Mouse (Mus musculus): ENCODE results near the gene Heg1. TPM values are rescaled to one million over a fixed set of nuclear protein-coding genes. Genes with fewer than 3 reads are reported as not detected.

Heg1 gene
- polyA plus RNA-seq, 1 experiment from 2014 or later, result 4.7 TPM

DNA sequence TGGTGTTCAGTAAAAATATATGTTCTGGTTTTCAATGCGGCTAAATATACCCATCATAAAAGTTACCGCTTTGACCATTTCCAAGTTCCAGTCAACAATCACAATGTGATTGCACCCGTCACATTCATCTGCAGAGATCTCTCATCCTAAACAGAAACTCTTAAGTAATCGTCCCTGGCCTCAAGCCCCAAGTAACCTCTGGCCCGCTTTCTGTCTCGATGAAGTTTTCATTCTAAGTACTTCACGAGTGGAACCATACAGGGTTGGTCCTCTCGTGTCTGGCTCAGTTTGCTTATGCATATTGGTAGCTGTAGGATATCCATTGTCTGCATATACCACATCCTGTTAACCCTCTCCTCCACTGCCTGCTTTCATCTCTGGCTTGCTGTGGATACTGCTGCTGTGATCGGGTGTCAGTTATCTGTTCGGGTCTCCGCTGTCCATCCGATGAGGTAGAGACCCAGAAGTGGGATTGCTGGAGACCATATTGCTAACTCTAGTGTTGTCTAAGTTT, 14.2 kb downstream of the Heg1 start:
- peak; percentile 10; the same call in 1 of the 2 replicates for ATAC-seq
- no peak overlapping the region for H3K4me3 ChIP-seq (ENCODE audit: low read depth, low read length)
- H3K9ac ChIP-seq (replicated peaks), result no peak overlapping the region
- no peaks in the 10 kb centered on the region for H3K9me3 ChIP-seq (ENCODE audit: low read length)
- peaks cover 16% of the 10 kb centered on the region for H3K4me1 ChIP-seq (ENCODE audit: insufficient read depth)
- no peak for DNase-seq
- no peaks in the 10 kb centered on the region; the same call in 1 of the 2 replicates for H3K36me3 ChIP-seq (replicated peaks; ENCODE audit: insufficient read depth, low read length)
- no peak overlapping the region for H3K4me2 ChIP-seq (ENCODE audit: low read depth, low read length)
- H3K27me3 ChIP-seq (ENCODE audit: insufficient read depth, low read length), result no peaks in the 10 kb centered on the region
- 56% methylated on average over 12 of the region's 12 CpGs for WGBS (ENCODE audit: insufficient replicate concordance)
- TF ChIP-seq CTCF (IDR thresholded peaks at IDR 0.05; ENCODE audit: low read depth) (no peak), EP300 (IDR thresholded peaks at IDR 0.05; ENCODE audit: low read depth) (no peak)
- no peak overlapping the region for H3K27ac ChIP-seq (ENCODE audit: low read depth)

DNA sequence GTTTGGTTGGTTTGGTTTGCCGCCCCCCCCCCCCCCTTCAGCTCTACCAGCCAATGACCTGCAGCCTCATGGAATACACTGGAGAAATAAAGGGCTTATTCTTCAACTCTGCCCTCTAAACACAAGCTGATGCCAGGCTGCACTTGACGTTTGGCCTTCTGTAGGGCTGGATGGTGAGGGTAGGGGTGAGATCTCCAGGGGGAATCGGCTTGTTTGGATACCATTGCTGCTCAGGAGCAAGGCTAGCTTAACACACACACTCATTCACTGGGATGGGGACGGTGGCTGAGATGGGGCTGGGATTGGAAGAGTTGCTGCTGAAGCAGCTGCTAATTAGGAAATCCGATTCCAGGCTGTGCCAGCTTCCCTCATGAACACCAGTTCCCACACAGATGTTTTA, 16.4 kb downstream of the Heg1 start:
- H3K4me2 ChIP-seq (ENCODE audit: low read depth, low read length), result no peak overlapping the region
- peaks cover 28% of the 10 kb centered on the region for H3K4me1 ChIP-seq (ENCODE audit: insufficient read depth)
- H3K36me3 ChIP-seq (replicated peaks; ENCODE audit: insufficient read depth, low read length), result no peaks in the 10 kb centered on the region
- H3K27ac ChIP-seq (ENCODE audit: low read depth), result no peak overlapping the region
- ATAC-seq (no peak), DNase-seq (no peak)
- H3K4me3 ChIP-seq (ENCODE audit: low read depth, low read length), result no peak overlapping the region
- no peaks in the 10 kb centered on the region for H3K27me3 ChIP-seq (ENCODE audit: insufficient read depth, low read length)
- no peak overlapping the region for H3K9ac ChIP-seq (replicated peaks)
- H3K9me3 ChIP-seq (ENCODE audit: low read length), result no peaks in the 10 kb centered on the region
- 81% methylated on average over 4 of the region's 5 CpGs for WGBS (ENCODE audit: insufficient replicate concordance)
- TF ChIP-seq CTCF (IDR thresholded peaks at IDR 0.05; ENCODE audit: low read depth) (no peak), EP300 (IDR thresholded peaks at IDR 0.05; ENCODE audit: low read depth) (no peak)

DNA sequence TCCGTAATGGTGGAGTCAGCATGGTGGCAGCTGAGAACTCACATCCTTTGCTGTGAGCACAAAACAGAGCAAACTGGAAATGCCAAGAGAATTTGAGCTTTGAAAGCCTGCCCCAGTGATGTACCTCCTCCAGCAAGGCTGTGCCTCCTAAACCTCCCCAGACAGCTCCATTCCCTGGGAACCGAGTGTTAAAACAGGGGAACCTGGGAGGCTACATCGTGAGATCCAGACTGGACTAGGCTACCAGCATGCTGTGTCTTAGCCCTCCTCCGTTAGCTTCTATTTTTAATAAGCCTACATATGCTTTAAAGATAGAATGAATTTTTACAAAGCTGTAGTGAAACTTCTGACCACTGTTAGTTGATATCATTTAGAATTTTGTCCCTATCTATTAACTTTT, 17.7 kb downstream of the Heg1 start:
- DNase-seq (no peak), ATAC-seq (no peak)
- Histone ChIP-seq H3K9ac (replicated peaks) (no peak overlapping the region), H3K4me1 (ENCODE audit: insufficient read depth) (peaks cover 24% of the 10 kb centered on the region), H3K4me2 (ENCODE audit: low read depth, low read length) (no peak overlapping the region), H3K27ac (ENCODE audit: low read depth) (no peak overlapping the region), H3K27me3 (ENCODE audit: insufficient read depth, low read length) (no peaks in the 10 kb centered on the region), H3K36me3 (replicated peaks; ENCODE audit: insufficient read depth, low read length) (no peaks in the 10 kb centered on the region), H3K4me3 (ENCODE audit: low read depth, low read length) (no peak overlapping the region), H3K9me3 (ENCODE audit: low read length) (no peaks in the 10 kb centered on the region)
- TF ChIP-seq EP300 (IDR thresholded peaks at IDR 0.05; ENCODE audit: low read depth) (no peak), CTCF (IDR thresholded peaks at IDR 0.05; ENCODE audit: low read depth) (no peak)
- WGBS (ENCODE audit: insufficient replicate concordance), result 88% methylated on average over 4 of the region's 4 CpGs

DNA sequence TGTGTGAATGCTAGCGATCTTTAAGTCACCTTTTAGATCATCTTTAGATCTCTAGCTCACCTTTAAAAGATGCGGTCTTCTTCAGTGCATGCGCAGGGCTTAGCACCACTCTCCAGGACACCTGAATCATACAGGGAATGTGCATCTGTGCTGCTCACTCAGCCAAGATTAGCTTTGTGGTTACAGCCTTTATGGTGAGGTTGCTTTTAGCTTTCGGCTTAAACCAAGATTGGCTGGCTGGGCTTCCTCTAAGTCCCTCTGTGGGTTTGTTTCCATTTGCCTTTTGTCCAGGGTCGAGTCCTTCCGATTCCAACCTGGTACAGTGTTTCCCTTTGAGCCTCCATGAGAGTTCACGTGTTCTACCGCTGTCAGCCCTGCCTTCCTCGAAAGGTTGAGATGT, 20.1 kb downstream of the Heg1 start:
- no peaks in the 10 kb centered on the region for H3K27me3 ChIP-seq (ENCODE audit: insufficient read depth, low read length)
- peaks cover 7% of the 10 kb centered on the region; the same call in 1 of the 2 replicates for H3K36me3 ChIP-seq (replicated peaks; ENCODE audit: insufficient read depth, low read length)
- no peak overlapping the region for H3K27ac ChIP-seq (ENCODE audit: low read depth)
- no peak overlapping the region for H3K4me3 ChIP-seq (ENCODE audit: low read depth, low read length)
- no peak for TF ChIP-seq CTCF (IDR thresholded peaks at IDR 0.05; ENCODE audit: low read depth)
- no peak for TF ChIP-seq EP300 (IDR thresholded peaks at IDR 0.05; ENCODE audit: low read depth)
- DNase-seq (no peak), ATAC-seq (no peak)
- no peak overlapping the region for H3K4me2 ChIP-seq (ENCODE audit: low read depth, low read length)
- no peaks in the 10 kb centered on the region for H3K9me3 ChIP-seq (ENCODE audit: low read length)
- 69% methylated on average over 9 of the region's 9 CpGs for WGBS (ENCODE audit: insufficient replicate concordance)
- H3K9ac ChIP-seq (replicated peaks), result no peak overlapping the region
- H3K4me1 ChIP-seq (ENCODE audit: insufficient read depth), result peaks cover 14% of the 10 kb centered on the region

DNA sequence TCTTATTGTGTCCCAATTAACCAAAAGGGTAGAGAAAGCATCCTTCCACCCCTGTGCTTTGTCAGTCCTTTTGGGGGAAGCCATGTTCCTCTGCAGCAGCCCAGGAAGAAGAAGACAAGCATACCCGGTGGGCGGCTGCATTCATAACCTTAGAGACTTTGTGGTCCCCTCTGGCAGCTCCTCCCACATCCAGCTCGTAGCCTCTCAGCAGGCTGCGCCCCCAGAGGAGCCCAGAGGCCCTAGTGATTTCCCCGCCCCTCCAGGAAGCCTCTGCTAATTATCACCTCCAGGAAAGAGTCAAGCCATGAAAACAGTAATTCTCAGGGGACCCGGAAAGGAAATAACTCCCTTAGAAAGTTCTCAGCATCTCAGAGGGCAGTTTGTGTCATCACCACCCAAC, 21.1 kb downstream of the Heg1 start:
- H3K9me3 ChIP-seq (ENCODE audit: low read length), result no peaks in the 10 kb centered on the region
- DNase-seq (no peak), ATAC-seq (no peak)
- WGBS (ENCODE audit: insufficient replicate concordance), result 47% methylated on average over 6 of the region's 6 CpGs
- no peaks in the 10 kb centered on the region for H3K27me3 ChIP-seq (ENCODE audit: insufficient read depth, low read length)
- H3K4me3 ChIP-seq (ENCODE audit: low read depth, low read length), result no peak overlapping the region
- peaks cover 14% of the 10 kb centered on the region for H3K4me1 ChIP-seq (ENCODE audit: insufficient read depth)
- H3K36me3 ChIP-seq (replicated peaks; ENCODE audit: insufficient read depth, low read length), result peaks cover 7% of the 10 kb centered on the region
- no peak overlapping the region for H3K9ac ChIP-seq (replicated peaks)
- H3K27ac ChIP-seq (ENCODE audit: low read depth), result no peak overlapping the region
- TF ChIP-seq CTCF (IDR thresholded peaks at IDR 0.05; ENCODE audit: low read depth) (no peak), EP300 (IDR thresholded peaks at IDR 0.05; ENCODE audit: low read depth) (no peak)
- no peak overlapping the region for H3K4me2 ChIP-seq (ENCODE audit: low read depth, low read length)

DNA sequence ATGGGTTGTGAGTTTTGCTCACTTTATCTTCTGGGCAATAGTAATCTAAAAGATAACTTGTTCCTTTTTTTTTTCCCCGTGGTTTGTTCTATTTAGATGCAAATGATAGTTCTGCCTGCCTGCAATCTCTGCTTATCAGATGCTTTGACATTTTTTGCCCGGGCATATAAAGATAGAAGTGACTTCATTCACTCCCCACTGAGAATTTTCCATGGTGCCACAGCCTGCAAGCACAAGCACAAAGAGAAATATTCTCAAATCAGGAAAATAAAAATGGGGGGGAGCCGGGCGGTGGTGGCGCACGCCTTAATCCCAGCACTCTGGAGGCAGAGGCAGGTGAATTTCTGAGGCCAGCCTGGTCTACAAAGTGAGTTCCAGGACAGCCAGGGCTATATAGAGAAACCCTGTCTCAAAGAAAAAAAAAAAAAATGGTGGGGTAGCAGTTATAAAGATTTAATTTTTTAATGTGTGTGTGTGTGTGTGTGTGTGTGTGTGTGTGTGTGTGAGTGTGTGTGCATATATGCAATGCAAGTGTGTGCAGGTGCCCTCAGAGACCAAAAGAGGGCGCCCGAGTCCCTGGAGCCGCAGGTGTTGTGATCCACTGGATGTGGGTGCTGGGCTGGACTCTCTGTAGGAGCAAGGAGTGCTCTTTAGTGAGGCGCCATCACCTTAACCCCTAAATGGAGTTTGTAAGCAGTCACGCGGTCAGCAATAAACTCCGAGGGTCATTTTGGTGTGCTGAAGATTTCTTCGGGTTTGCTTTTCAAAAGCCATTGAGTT, 22.1 kb downstream of the Heg1 start:
- 84% methylated on average over 14 of the region's 14 CpGs for WGBS (ENCODE audit: insufficient replicate concordance)
- DNase-seq (no peak), ATAC-seq (no peak)
- Histone ChIP-seq H3K4me2 (ENCODE audit: low read depth, low read length) (no peak overlapping the region), H3K27ac (ENCODE audit: low read depth) (no peak overlapping the region), H3K9ac (replicated peaks) (no peak overlapping the region), H3K27me3 (ENCODE audit: insufficient read depth, low read length) (no peaks in the 10 kb centered on the region), H3K4me1 (ENCODE audit: insufficient read depth) (peaks cover 14% of the 10 kb centered on the region), H3K36me3 (replicated peaks; ENCODE audit: insufficient read depth, low read length) (peaks cover 17% of the 10 kb centered on the region), H3K9me3 (ENCODE audit: low read length) (no peaks in the 10 kb centered on the region), H3K4me3 (ENCODE audit: low read depth, low read length) (no peak overlapping the region)
- TF ChIP-seq EP300 (IDR thresholded peaks at IDR 0.05; ENCODE audit: low read depth), result no peak

Data from liver, postnatal 0 days (tissue).